Mouse (Mus musculus) adrenal gland, postnatal 25 days (tissue): ENCODE measurements around the gene Svbp. TPM values are rescaled to one million over a fixed set of nuclear protein-coding genes. Genes with fewer than 3 reads are reported as not detected.

Experiments used
- DNase-seq: peaks from one replicate; pipeline ENCODE4 v3.0.0; 2021; ENCODE audit warnings: mixed read lengths
- long read RNA-seq: library from polyadenylated mRNA; stranded (forward); transcript quantifications from one replicate; pipeline ENCODE4 v2.0.0, GENCODE M21; 2021
- total RNA-seq: library from RNA; stranded (reverse); gene quantifications from 2 replicates; pipeline ENCODE4 v1.2.3, GENCODE M21; 2021

Gene Svbp
- 17.7 and 20.2 TPM in 2 replicates for total RNA-seq
- long read RNA-seq, transcript Svbp-201 (3 exons, 733 nt), result major isoform, 19 of 19 reads
- long read RNA-seq, partial matches to known transcripts, result 0 of 19 reads
- long read RNA-seq, other reads (novel, unspliced or antisense), result 0 of 19 reads

- DNase-seq, result peak; percentile 94
Observed at GRCm38 (mm10) chr4:119194909-119195581, at the start of gene Svbp. TSS of gene Svbp (plus strand) at chr4:119195306.

- peak; percentile 24 for DNase-seq
Observed at GRCm38 (mm10) chr4:119146816-119147215, 48.3 kb upstream of the Svbp start.

- DNase-seq, result no peak
Observed at GRCm38 (mm10) chr4:119147347-119147746, 47.8 kb upstream of the Svbp start.

GRCm38 (mm10) chr4:119148741-119149140, 46.4 kb upstream of the Svbp start:
- DNase-seq, result no peak

GRCm38 (mm10) chr4:119157186-119157585, 37.9 kb upstream of the Svbp start:
- DNase-seq, result peak; percentile 79

GRCm38 (mm10) chr4:119157891-119158290, 37.2 kb upstream of the Svbp start:
- no peak for DNase-seq

GRCm38 (mm10) chr4:119161358-119161757, 33.7 kb upstream of the Svbp start:
- no peak for DNase-seq

- no peak for DNase-seq
Observed at GRCm38 (mm10) chr4:119162990-119163389, 32.1 kb upstream of the Svbp start.

- DNase-seq, result no peak
Observed at GRCm38 (mm10) chr4:119165916-119166315, 29.2 kb upstream of the Svbp start.

GRCm38 (mm10) chr4:119167068-119167467, 28.0 kb upstream of the Svbp start:
- no peak for DNase-seq

GRCm38 (mm10) chr4:119167663-119168062, 27.4 kb upstream of the Svbp start:
- peak; percentile 79 for DNase-seq

GRCm38 (mm10) chr4:119172919-119173650, 22.0 kb upstream of the Svbp start:
- DNase-seq, result no peak

GRCm38 (mm10) chr4:119173851-119174453, 21.2 kb upstream of the Svbp start, which contains the start of gene Zfp691:
TSS of gene Zfp691 (minus strand) at chr4:119174195.
- peak; percentile 90 for DNase-seq

GRCm38 (mm10) chr4:119177702-119178101, 17.4 kb upstream of the Svbp start:
- DNase-seq, result no peak

- peak; percentile 24 for DNase-seq
Observed at GRCm38 (mm10) chr4:119178331-119178730, 16.8 kb upstream of the Svbp start.

- DNase-seq, result no peak
Observed at GRCm38 (mm10) chr4:119180133-119180707, 14.9 kb upstream of the Svbp start.

- no peak for DNase-seq
Observed at GRCm38 (mm10) chr4:119181456-119181855, 13.7 kb upstream of the Svbp start.

- no peak for DNase-seq
Observed at GRCm38 (mm10) chr4:119183525-119183924, 11.6 kb upstream of the Svbp start.

GRCm38 (mm10) chr4:119185771-119186170, 9.3 kb upstream of the Svbp start:
- no peak for DNase-seq

- DNase-seq, result no peak
Observed at GRCm38 (mm10) chr4:119188060-119188785, 6.9 kb upstream of the Svbp start.

GRCm38 (mm10) chr4:119189392-119189791, 5.7 kb upstream of the Svbp start:
- DNase-seq, result no peak

- no peak for DNase-seq
Observed at GRCm38 (mm10) chr4:119189864-119190263, 5.2 kb upstream of the Svbp start, which contains the start of gene Ermap. TSS of gene Ermap (minus strand) at chr4:119190011.
